Mouse (Mus musculus) myocyte (in vitro differentiated cells): ENCODE results near the gene Otop3.

ENCODE experiments used
- MYOD1 ChIP-seq, 3 experiments: IDR thresholded peaks; one replicate each; pipeline ENCODE4 v1.6.1; 2011; ENCODE audit warnings: control low read depth in 2 of 3, low read depth in 2 of 3, mild to moderate bottlenecking in 2 of 3, moderate library complexity in 1 of 3; ENCODE audit not compliant: insufficient read length in 2 of 3, control insufficient read depth in 1 of 3
- POLR2A ChIP-seq: IDR thresholded peaks from one replicate; pipeline ENCODE4 v1.6.1; 2011; ENCODE audit warnings: low read depth, mild to moderate bottlenecking, control low read depth, moderate library complexity; ENCODE audit not compliant: insufficient read length
- USF1 ChIP-seq: IDR thresholded peaks from one replicate; pipeline ENCODE4 v1.6.1; 2011; ENCODE audit warnings: low read depth, mild to moderate bottlenecking, control low read depth, moderate library complexity

- no peak for TF ChIP-seq POLR2A
- TF ChIP-seq USF1 = no peak
- no peak for TF ChIP-seq MYOD1 (IDR thresholded peaks at IDR 0.05; ENCODE audit: control insufficient read depth in 1 of 3, insufficient read length in 2 of 3, low read depth in 2 of 3)
Observed at GRCm38 (mm10) chr11:115393721-115394325, 59.3 kb downstream of the Otop3 start.
